Mouse (Mus musculus) gastrocnemius, postnatal 36 days (tissue): Measurements from ENCODE around the gene Celsr1. TPM values are rescaled to one million over a fixed set of nuclear protein-coding genes. Genes with fewer than 3 reads are reported as not detected.

Experiments used
- DNase-seq, 2 experiments: peaks; one replicate each; pipeline ENCODE4 v3.0.0; 2022
- intact Hi-C: fragments of 180-260 bp; cut with DNase I; formaldehyde crosslinking; loops from one replicate; pipeline ENCODE4 v1.15.1; 2025
- total RNA-seq, 2 experiments: library from RNA; stranded (reverse); gene quantifications; 2 replicates each; pipeline ENCODE4 v1.2.3; 2021

The Celsr1 gene
- total RNA-seq, 2 experiments from 2014 or later: 0.10 to 0.37 TPM

- intact Hi-C loops: no loop called here
- no peak for DNase-seq
Observed at GRCm38 (mm10) chr15:86041421-86041820, 7.8 kb upstream of the Celsr1 start.

- DNase-seq: peak in 1 of 2 experiments; percentile 25
- intact Hi-C loops: loop anchor here (1.0 to 5.0 kb wide), 2 partner anchors 143 to 322 kb away; no protein-coding TSS in a partner anchor
Observed at GRCm38 (mm10) chr15:86038802-86039201, 5.2 kb upstream of the Celsr1 start.

- intact Hi-C loops: loop anchor here (5.0 kb wide), 1 partner anchor 319 kb away; no protein-coding TSS in a partner anchor
- DNase-seq: no peak
Observed at GRCm38 (mm10) chr15:86035913-86036312, 2.3 kb upstream of the Celsr1 start.

GRCm38 (mm10) chr15:86034781-86035360 is 1.3 kb upstream of the Celsr1 start:
- intact Hi-C loops: loop anchor here (5.0 kb wide), 1 partner anchor 318 kb away; no protein-coding TSS in a partner anchor
- DNase-seq: no peak

GRCm38 (mm10) chr15:86034021-86034523 is 495 bp upstream of the Celsr1 start:
- no peak for DNase-seq
- intact Hi-C loops: no loop called here

GRCm38 (mm10) chr15:86032811-86033190 is 776 bp downstream of the Celsr1 start:
- intact Hi-C loops: no loop called here
- no peak for DNase-seq

GRCm38 (mm10) chr15:86029981-86030380 is 3.6 kb downstream of the Celsr1 start:
- intact Hi-C loops: no loop called here

GRCm38 (mm10) chr15:86027871-86028270 is 5.7 kb downstream of the Celsr1 start:
- DNase-seq: no peak
- intact Hi-C loops: no loop called here

More at GRCm38 (mm10) chr15:86029981-86030380, 3.6 kb downstream of the Celsr1 start:
- no peak for DNase-seq

GRCm38 (mm10) chr15:86021971-86022370 is 11.6 kb downstream of the Celsr1 start:
- intact Hi-C loops: no loop called here
- no peak for DNase-seq

GRCm38 (mm10) chr15:86021301-86021700 is 12.3 kb downstream of the Celsr1 start:
- intact Hi-C loops: no loop called here
- DNase-seq: no peak

- DNase-seq: no peak
- intact Hi-C loops: no loop called here
Observed at GRCm38 (mm10) chr15:86020008-86020407, 13.6 kb downstream of the Celsr1 start.

GRCm38 (mm10) chr15:86018753-86019512 is 14.6 kb downstream of the Celsr1 start:
- intact Hi-C loops: no loop called here
- DNase-seq: no peak

- intact Hi-C loops: no loop called here
- no peak for DNase-seq
Observed at GRCm38 (mm10) chr15:86017336-86017735, 16.2 kb downstream of the Celsr1 start.

GRCm38 (mm10) chr15:86015860-86016541 is 17.6 kb downstream of the Celsr1 start:
- intact Hi-C loops: no loop called here
- no peak for DNase-seq

GRCm38 (mm10) chr15:86015026-86015425 is 18.6 kb downstream of the Celsr1 start:
- DNase-seq: no peak
- intact Hi-C loops: no loop called here

- no peak for DNase-seq
- intact Hi-C loops: no loop called here
Observed at GRCm38 (mm10) chr15:86013656-86014055, 19.9 kb downstream of the Celsr1 start.

GRCm38 (mm10) chr15:86013130-86013529 is 20.4 kb downstream of the Celsr1 start:
- intact Hi-C loops: no loop called here
- no peak for DNase-seq

GRCm38 (mm10) chr15:86007690-86008121 is 25.9 kb downstream of the Celsr1 start:
- no peak for DNase-seq
- intact Hi-C loops: no loop called here

GRCm38 (mm10) chr15:86005691-86006525 is 27.7 kb downstream of the Celsr1 start:
- intact Hi-C loops: no loop called here
- peak; percentile 17 to 28 for DNase-seq

GRCm38 (mm10) chr15:86004048-86004447 is 29.5 kb downstream of the Celsr1 start:
- DNase-seq: no peak
- intact Hi-C loops: no loop called here
